Mouse (Mus musculus) fibroblast of lung, adult 2 months (primary cell): Measurements from ENCODE around the gene Smurf2.

Source experiments
- DNase-seq: peaks from one replicate; pipeline ENCODE4 v3.0.0-alpha.2; 2011; ENCODE audit warnings: low read depth

The Smurf2 gene

DNA sequence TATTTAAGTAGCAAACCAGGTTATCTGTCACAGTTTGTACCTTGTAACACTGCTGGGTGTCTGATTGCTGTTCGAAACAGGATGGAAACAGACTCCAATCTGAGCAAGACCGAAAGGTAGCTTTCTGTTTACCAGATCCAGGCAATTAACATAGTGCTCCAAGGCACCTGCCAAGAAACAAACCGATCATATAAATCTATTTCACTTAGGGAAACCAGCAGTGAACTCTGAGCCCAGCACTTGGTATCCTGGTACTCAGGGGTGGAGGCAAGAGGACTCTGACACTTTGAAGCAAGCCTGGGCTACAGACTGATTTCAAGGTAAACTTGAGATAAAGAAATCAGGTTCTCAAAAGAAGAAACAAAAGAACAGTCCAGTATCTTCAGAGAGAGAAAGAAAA, 143.1 kb downstream of the Smurf2 start:
- DNase-seq = no peak

DNA sequence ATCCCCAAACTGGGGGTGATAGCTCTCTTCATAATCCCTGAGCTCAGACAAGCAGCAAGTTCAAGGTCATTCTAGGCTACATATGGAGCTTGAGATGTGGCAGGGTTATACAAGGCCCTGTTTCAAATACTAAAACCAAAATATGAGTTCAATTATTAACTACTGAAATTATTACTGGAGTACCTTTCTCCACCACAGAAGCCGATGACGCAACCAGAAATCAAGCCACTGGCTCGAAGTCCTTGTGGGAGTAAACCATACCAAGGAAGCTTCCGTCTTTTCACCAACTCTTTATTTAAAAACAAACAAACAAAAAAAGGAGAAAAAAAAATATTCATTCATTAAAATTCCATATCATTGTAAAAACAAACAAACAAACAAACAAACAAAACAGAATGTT, 143.6 kb downstream of the Smurf2 start:
- DNase-seq = no peak

DNA sequence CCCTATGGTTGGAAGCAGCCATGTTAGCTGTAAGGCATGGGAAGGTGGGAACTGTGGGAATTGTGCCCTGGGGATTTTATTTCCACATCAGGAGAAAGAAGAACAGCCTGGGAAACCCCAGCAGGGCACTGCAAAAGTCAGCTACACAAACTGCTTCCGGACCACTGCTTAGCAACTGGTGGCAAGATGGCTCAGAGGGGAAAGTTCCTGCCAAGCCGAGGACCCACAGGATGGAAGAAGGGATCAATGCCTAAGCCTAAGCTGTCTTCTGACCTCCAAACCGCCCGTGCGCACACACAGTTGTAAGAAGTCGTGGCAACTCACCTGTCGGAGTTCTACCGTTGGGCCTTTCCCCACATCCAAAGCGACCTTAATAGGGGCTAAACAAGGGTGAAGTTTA, 147.5 kb downstream of the Smurf2 start:
- DNase-seq = no peak

DNA sequence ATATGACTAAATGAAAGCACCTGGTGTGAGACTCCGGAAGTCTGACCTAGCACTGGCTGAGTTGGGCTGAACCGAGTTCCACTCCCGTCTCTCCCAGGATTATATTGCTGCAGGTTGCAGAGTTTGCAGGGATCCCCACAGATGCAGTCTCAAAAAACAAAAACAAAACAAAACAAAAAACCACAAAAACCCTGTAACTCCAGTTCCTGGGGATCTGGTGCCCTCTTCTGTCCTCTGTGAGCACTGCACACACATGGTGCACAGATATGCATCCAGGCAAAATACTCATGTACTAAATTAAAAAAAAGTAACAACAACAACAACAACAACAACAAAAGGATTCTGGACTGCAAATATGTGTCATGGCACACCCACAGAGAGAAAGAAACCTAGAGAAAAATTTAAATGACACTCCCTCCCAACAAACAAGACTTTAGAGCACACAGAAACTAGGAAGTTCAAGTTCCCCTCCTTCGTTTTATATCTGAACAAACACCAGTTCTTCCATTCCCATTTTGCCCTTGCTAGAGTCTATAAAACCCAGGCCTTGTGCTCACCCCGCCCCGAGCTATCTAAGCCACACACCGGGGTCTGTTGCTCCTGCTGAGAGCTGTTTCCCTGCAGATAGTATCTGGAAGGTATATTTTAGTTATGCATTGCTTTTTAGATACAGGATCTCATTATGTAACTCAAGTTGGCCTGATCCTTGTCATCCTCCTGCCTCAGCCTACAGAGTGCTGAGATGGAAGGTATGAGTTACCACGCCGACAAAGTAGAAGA, 150.1 kb downstream of the Smurf2 start:
- no peak for DNase-seq
